Mouse (Mus musculus) MEL (cell line): ENCODE measurements around the gene Ak5. TPM values are rescaled to one million over a fixed set of nuclear protein-coding genes. Genes with fewer than 3 reads are reported as not detected.

ENCODE experiments used
- DNase-seq: peaks from one replicate; pipeline ENCODE4 v3.0.0; 2011; ENCODE audit warnings: low read depth, low spot score
- H3K27ac ChIP-seq: 2 replicates; pipeline ENCODE4 v1.5.1; 2012; ENCODE audit warnings: low read depth, mild to moderate bottlenecking, control low read depth, low read length, moderate library complexity; ENCODE audit not compliant: control insufficient read depth
- H3K27me3 ChIP-seq, 2 experiments: fragments of 150-350 bp in 1 of 2; sonication (generic) in 1 of 2; 2 replicates each; pipeline ENCODE4 v1.6.1; 2012; ENCODE audit warnings: low read length in 2 of 2, mild to moderate bottlenecking in 2 of 2, improper control_type of control experiment in 1 of 2, moderate library complexity in 1 of 2; ENCODE audit not compliant: insufficient read depth in 2 of 2, control insufficient read depth in 1 of 2
- H3K36me3 ChIP-seq, 2 experiments: 2 replicates each; pipeline ENCODE4 v1.6.1; 2012 to 2014; ENCODE audit warnings: low read length in 2 of 2, improper control_type of control experiment in 1 of 2, inconsistent platforms in 1 of 2, mild to moderate bottlenecking in 1 of 2; ENCODE audit not compliant: insufficient read depth in 2 of 2, control insufficient read depth in 1 of 2
- H3K4me1 ChIP-seq, 2 experiments: fragments of 150-350 bp in 1 of 2; sonication (generic) in 1 of 2; 2 replicates each; pipeline ENCODE4 v1.6.1; 2012; ENCODE audit warnings: low read length in 2 of 2, improper control_type of control experiment in 1 of 2, mild to moderate bottlenecking in 1 of 2; ENCODE audit not compliant: insufficient read depth in 2 of 2, control insufficient read depth in 1 of 2
- H3K4me3 ChIP-seq, 2 experiments: fragments of 150-350 bp in 1 of 2; sonication (generic) in 1 of 2; 2 replicates each; pipeline ENCODE4 v1.5.1; 2012; ENCODE audit warnings: low read depth in 2 of 2, low read length in 2 of 2, mild to moderate bottlenecking in 2 of 2, moderate library complexity in 2 of 2, control low read depth in 1 of 2, improper control_type of control experiment in 1 of 2; ENCODE audit not compliant: control insufficient read depth in 1 of 2, insufficient read depth in 1 of 2
- H3K79me2 ChIP-seq: 2 replicates; pipeline ENCODE4 v1.6.1; 2012; ENCODE audit warnings: mild to moderate bottlenecking, low read length, moderate library complexity; ENCODE audit not compliant: control insufficient read depth, poor library complexity, insufficient read depth
- H3K9ac ChIP-seq: 2 replicates; pipeline ENCODE4 v1.6.1; 2012; ENCODE audit warnings: low read depth, mild to moderate bottlenecking, control low read depth, low read length, moderate library complexity; ENCODE audit not compliant: control insufficient read depth, poor library complexity, severe bottlenecking
- H3K9me3 ChIP-seq: fragments of 150-350 bp; sonication (generic); replicated peaks from 2 replicates; pipeline ENCODE4 v1.6.1; 2012; ENCODE audit warnings: mild to moderate bottlenecking, low read length, improper control_type of control experiment, moderate library complexity; ENCODE audit not compliant: insufficient read depth
- BHLHE40 ChIP-seq: IDR thresholded peaks from 2 replicates; pipeline ENCODE4 v1.6.1; 2012; ENCODE audit warnings: low read depth, mild to moderate bottlenecking, inconsistent platforms, low read length, improper control_type of control experiment, borderline replicate concordance
- CHD1 ChIP-seq: IDR thresholded peaks from 2 replicates; pipeline ENCODE4 v1.6.1; 2012; ENCODE audit warnings: low read depth, mild to moderate bottlenecking, inconsistent platforms, low read length, improper control_type of control experiment
- CTCF ChIP-seq, 3 experiments: IDR thresholded peaks in 2 of 3; conservative IDR thresholded peaks in 1 of 3; 2 replicates each; pipeline ENCODE4 v1.5.1; 2011 to 2012; ENCODE audit warnings: low read length in 3 of 3, low read depth in 2 of 3, mild to moderate bottlenecking in 2 of 3, improper control_type of control experiment in 1 of 3, inconsistent platforms in 1 of 3, mixed read lengths in 1 of 3, moderate library complexity in 1 of 3; ENCODE audit not compliant: control insufficient read depth in 1 of 3, insufficient read depth in 1 of 3, poor library complexity in 1 of 3, severe bottlenecking in 1 of 3
- E2F4 ChIP-seq: IDR thresholded peaks from 2 replicates; pipeline ENCODE4 v1.6.1; 2011; ENCODE audit warnings: low read depth, low read length, improper control_type of control experiment, borderline replicate concordance
- ELF1 ChIP-seq: IDR thresholded peaks from 2 replicates; pipeline ENCODE4 v1.6.1; 2014; ENCODE audit warnings: low read depth, mild to moderate bottlenecking, inconsistent platforms, low read length, improper control_type of control experiment, moderate library complexity
- EP300 ChIP-seq, 2 experiments: IDR thresholded peaks; 2 replicates each; pipeline ENCODE4 v1.6.1; 2011; ENCODE audit warnings: improper control_type of control experiment in 2 of 2, low read length in 2 of 2, low read depth in 1 of 2, mild to moderate bottlenecking in 1 of 2
- GABPA ChIP-seq: IDR thresholded peaks from 2 replicates; pipeline ENCODE4 v1.6.1; 2012; ENCODE audit warnings: low read depth, mild to moderate bottlenecking, inconsistent platforms, low read length, improper control_type of control experiment, moderate library complexity
- GATA1 ChIP-seq: IDR thresholded peaks from 2 replicates; pipeline ENCODE4 v1.6.1; 2011; ENCODE audit warnings: low read depth, low read length, improper control_type of control experiment
- HCFC1 ChIP-seq: IDR thresholded peaks from 2 replicates; pipeline ENCODE4 v1.6.1; 2012; ENCODE audit warnings: low read depth, mild to moderate bottlenecking, inconsistent platforms, low read length, improper control_type of control experiment, moderate library complexity
- KAT2A ChIP-seq: conservative IDR thresholded peaks from 2 replicates; pipeline ENCODE4 v1.6.1; 2012; ENCODE audit warnings: low read depth, low read length, improper control_type of control experiment, inconsistent platforms
- MAZ ChIP-seq: IDR thresholded peaks from 2 replicates; pipeline ENCODE4 v1.6.1; 2012; ENCODE audit warnings: low read depth, mild to moderate bottlenecking, inconsistent platforms, low read length, improper control_type of control experiment
- MEF2A ChIP-seq: IDR thresholded peaks from 2 replicates; pipeline ENCODE4 v1.6.1; 2014; ENCODE audit warnings: low read depth, mild to moderate bottlenecking, inconsistent platforms, low read length, improper control_type of control experiment; ENCODE audit not compliant: poor library complexity, insufficient replicate concordance, severe bottlenecking; ENCODE audit errors: extremely low read depth
- MYB ChIP-seq: IDR thresholded peaks from 2 replicates; pipeline ENCODE4 v1.6.1; 2011; ENCODE audit warnings: mild to moderate bottlenecking, low read depth, low read length, improper control_type of control experiment
- MYC ChIP-seq: IDR thresholded peaks from 2 replicates; pipeline ENCODE4 v1.6.1; 2011; ENCODE audit warnings: low read depth, mild to moderate bottlenecking, low read length, improper control_type of control experiment, moderate library complexity
- POLR2A ChIP-seq, 2 experiments: IDR thresholded peaks; 2 replicates each; pipeline ENCODE4 v1.6.1; 2011 to 2012; ENCODE audit warnings: low read length in 2 of 2, mild to moderate bottlenecking in 2 of 2, control low read depth in 1 of 2, improper control_type of control experiment in 1 of 2, low read depth in 1 of 2, moderate library complexity in 1 of 2; ENCODE audit not compliant: control insufficient read depth in 1 of 2, insufficient read depth in 1 of 2, poor library complexity in 1 of 2
- POLR2AphosphoS5 ChIP-seq: IDR thresholded peaks from 2 replicates; pipeline ENCODE4 v1.6.1; 2012; ENCODE audit warnings: low read depth, borderline replicate concordance, mild to moderate bottlenecking, inconsistent platforms, low read length, moderate library complexity, mixed read lengths
- RAD21 ChIP-seq: IDR thresholded peaks from 2 replicates; pipeline ENCODE4 v1.6.1; 2011; ENCODE audit warnings: mild to moderate bottlenecking, low read depth, low read length, improper control_type of control experiment
- SIN3A ChIP-seq: IDR thresholded peaks from 2 replicates; pipeline ENCODE4 v1.6.1; 2012; ENCODE audit warnings: low read length, improper control_type of control experiment, inconsistent platforms
- SMC3 ChIP-seq: IDR thresholded peaks from 2 replicates; pipeline ENCODE4 v1.6.1; 2011; ENCODE audit warnings: low read depth, low read length, improper control_type of control experiment
- TAL1 ChIP-seq: IDR thresholded peaks from 2 replicates; pipeline ENCODE4 v1.6.1; 2012; ENCODE audit warnings: mild to moderate bottlenecking, inconsistent platforms, low read length, moderate library complexity, mixed read lengths
- TBP ChIP-seq: IDR thresholded peaks from 2 replicates; pipeline ENCODE4 v1.8.0; 2011; ENCODE audit warnings: low read depth, low read length, improper control_type of control experiment
- TCF12 ChIP-seq: IDR thresholded peaks from 2 replicates; pipeline ENCODE4 v1.6.1; 2014; ENCODE audit warnings: low read depth, mild to moderate bottlenecking, inconsistent platforms, low read length, improper control_type of control experiment, moderate library complexity
- UBTF ChIP-seq: IDR thresholded peaks from 2 replicates; pipeline ENCODE4 v1.6.1; 2012; ENCODE audit warnings: low read depth, mild to moderate bottlenecking, inconsistent platforms, low read length, improper control_type of control experiment, moderate library complexity, borderline replicate concordance; ENCODE audit not compliant: insufficient read depth
- USF2 ChIP-seq, 2 experiments: IDR thresholded peaks; 2 replicates each; pipeline ENCODE4 v1.6.1; 2011 to 2012; ENCODE audit warnings: improper control_type of control experiment in 2 of 2, low read length in 2 of 2, borderline replicate concordance in 1 of 2, inconsistent platforms in 1 of 2, low read depth in 1 of 2, mild to moderate bottlenecking in 1 of 2; ENCODE audit not compliant: insufficient read depth in 1 of 2
- ZC3H11A ChIP-seq: IDR thresholded peaks from 2 replicates; pipeline ENCODE4 v1.6.1; 2012; ENCODE audit warnings: low read depth, mild to moderate bottlenecking, inconsistent platforms, low read length, improper control_type of control experiment
- ZKSCAN1 ChIP-seq: IDR thresholded peaks from 2 replicates; pipeline ENCODE4 v1.6.1; 2012; ENCODE audit warnings: low read depth, mild to moderate bottlenecking, inconsistent platforms, low read length, improper control_type of control experiment, moderate library complexity
- polyA plus RNA-seq, 2 experiments: library from polyadenylated mRNA; stranded (reverse) in 1 of 2; unstranded in 1 of 2; fragments of >175 nt in 1 of 2; fragments of >200 nt in 1 of 2; gene quantifications; 2 replicates each; pipeline versions ENCODE4 v1.2.1 to v1.2.4; 2012; ENCODE audit warnings: low replicate concordance in 2 of 2, low read depth in 1 of 2; ENCODE audit not compliant: insufficient read length in 2 of 2, insufficient read depth in 1 of 2, missing spikeins in 1 of 2
- total RNA-seq: library from RNA; depleted of rRNA; stranded (reverse); fragments of 300-350 nt; gene quantifications from 2 replicates; pipeline ENCODE4 v1.2.3, GENCODE M21; 2012

Gene Ak5
- total and polyA plus RNA-seq, 3 experiments, result 0.06 to 0.31 TPM; not detected in 1

DNA sequence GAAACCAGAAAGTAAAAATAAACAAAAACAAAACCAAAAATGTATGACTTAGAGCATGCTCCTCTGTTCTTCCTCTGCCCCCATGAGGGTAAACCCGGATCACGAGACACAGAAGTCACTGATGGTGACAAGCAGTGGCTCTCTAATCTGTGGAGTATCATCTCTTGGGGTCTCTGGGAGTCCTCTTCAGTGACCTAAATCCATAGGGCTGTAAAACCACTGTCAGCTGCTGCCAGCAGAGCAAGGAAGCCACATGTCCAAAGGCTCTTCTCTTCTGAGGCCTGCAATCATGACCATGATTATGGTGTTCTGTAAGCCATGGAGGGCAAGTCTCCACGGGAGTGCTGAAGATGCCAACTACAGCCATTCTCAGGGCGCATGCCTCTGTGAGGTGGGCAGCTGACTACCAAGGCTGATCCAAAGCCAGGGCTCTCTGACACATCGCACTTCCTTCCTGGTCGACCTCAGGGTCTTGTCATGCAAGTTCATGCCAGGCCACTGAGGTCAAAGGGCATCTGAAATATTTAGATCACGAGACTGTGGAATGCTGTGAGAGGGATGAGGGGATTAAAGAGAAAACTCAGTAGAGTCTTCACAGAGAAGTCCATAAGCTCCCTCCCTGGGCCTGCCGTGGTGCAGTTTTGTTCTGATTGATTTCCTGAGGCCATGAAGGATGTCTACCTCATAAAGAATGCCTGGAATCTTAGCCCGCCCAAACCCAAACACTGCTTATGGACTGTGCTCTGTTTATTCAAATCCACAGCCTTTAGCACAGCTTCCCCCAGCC lies 99.5 kb downstream of the Ak5 start:
- H3K9me3 ChIP-seq, result no peaks in the 10 kb centered on the region
- H3K27ac ChIP-seq, result no peak overlapping the region
- no peak for DNase-seq
- TF ChIP-seq RAD21, result no peak
- TF ChIP-seq SIN3A, result no peak
- no peak for TF ChIP-seq POLR2AphosphoS5
- no peak for TF ChIP-seq USF2 (IDR thresholded peaks at IDR 0.05; ENCODE audit: borderline replicate concordance in 1 of 2, insufficient read depth in 1 of 2, low read depth in 1 of 2, low read length in 2 of 2)
- no peak for TF ChIP-seq ZKSCAN1
- TF ChIP-seq POLR2A (IDR thresholded peaks at IDR 0.05; ENCODE audit: control insufficient read depth in 1 of 2, insufficient read depth in 1 of 2, low read depth in 1 of 2, low read length in 2 of 2, poor library complexity in 1 of 2), result no peak
- no peak for TF ChIP-seq CHD1
- no peak for TF ChIP-seq HCFC1
- no peak for TF ChIP-seq UBTF
- no peak for TF ChIP-seq KAT2A
- no peak for TF ChIP-seq ZC3H11A
- TF ChIP-seq MAZ, result no peak
- TF ChIP-seq, all 39 proteins: peak for 0
- H3K4me3 ChIP-seq, result no peak overlapping the region
- no peak overlapping the region for H3K9ac ChIP-seq
- H3K79me2 ChIP-seq, result no peaks in the 10 kb centered on the region
- peaks cover 2 to 4% of the 10 kb centered on the region in 2 experiments; a peak in 2 of 4 replicates for H3K4me1 ChIP-seq
- H3K36me3 ChIP-seq, result peaks cover 0 to 5% of the 10 kb centered on the region in 2 experiments; a peak in 1 of 4 replicates
- no peaks in the 10 kb centered on the region for H3K27me3 ChIP-seq

- H3K4me1 ChIP-seq, result peaks cover 3 to 8% of the 10 kb centered on the region in 2 experiments; a peak in 3 of 4 replicates
- peak; percentile 76 for DNase-seq
- H3K9ac ChIP-seq, result peak overlapping the region; percentile 57
- no peaks in the 10 kb centered on the region for H3K79me2 ChIP-seq
- H3K4me3 ChIP-seq, result peak overlapping the region; percentile 27 to 48
- peak overlapping the region; percentile 70 for H3K27ac ChIP-seq
- H3K9me3 ChIP-seq, result no peaks in the 10 kb centered on the region
- H3K36me3 ChIP-seq, result peaks cover 0 to 5% of the 10 kb centered on the region in 2 experiments; a peak in 2 of 4 replicates
- H3K27me3 ChIP-seq, result no peaks in the 10 kb centered on the region
- no peak for TF ChIP-seq KAT2A
- TF ChIP-seq BHLHE40, result no peak
- TF ChIP-seq TCF12, result peak; percentile 79
- no peak for TF ChIP-seq HCFC1
- peak; percentile 67 to 77 for TF ChIP-seq EP300 (IDR thresholded peaks at IDR 0.05; ENCODE audit: low read depth in 1 of 2, low read length in 2 of 2)
- no peak for TF ChIP-seq ELF1
- TF ChIP-seq CTCF (IDR thresholded peaks at IDR 0.05 in 2 of 3, conservative IDR thresholded peaks at IDR 0.05 in 1 of 3; ENCODE audit: control insufficient read depth in 1 of 3, insufficient read depth in 1 of 3, low read depth in 2 of 3, low read length in 3 of 3, poor library complexity in 1 of 3, severe bottlenecking in 1 of 3), result no peak
- 0 out of 4 replicates have a peak, but pooled peaks of 1 of the 2 experiments have one; percentile 28 for TF ChIP-seq POLR2A (IDR thresholded peaks at IDR 0.05; ENCODE audit: control insufficient read depth in 1 of 2, insufficient read depth in 1 of 2, low read depth in 1 of 2, low read length in 2 of 2, poor library complexity in 1 of 2)
- TF ChIP-seq USF2 (IDR thresholded peaks at IDR 0.05; ENCODE audit: borderline replicate concordance in 1 of 2, insufficient read depth in 1 of 2, low read depth in 1 of 2, low read length in 2 of 2), result no peak
- TF ChIP-seq SIN3A, result peak; percentile 29; the same call in 1 of the 2 replicates
- TF ChIP-seq MEF2A, result no peak
- TF ChIP-seq GATA1, result peak; percentile 59
- no peak for TF ChIP-seq E2F4
- no peak for TF ChIP-seq GABPA
- no peak for TF ChIP-seq TBP
- no peak for TF ChIP-seq MYB
- no peak for TF ChIP-seq MYC
- no peak for TF ChIP-seq SMC3
- no peak for TF ChIP-seq ZC3H11A
- no peak for TF ChIP-seq RAD21
- no peak for TF ChIP-seq POLR2AphosphoS5
- no peak for TF ChIP-seq TAL1
These were observed 103.5 kb downstream of the Ak5 start for GRCm38 (mm10) chr3:152564516-152565113.
